Mouse (Mus musculus): ENCODE results near the gene Ccdc30. TPM values are rescaled to one million over a fixed set of nuclear protein-coding genes. Genes with fewer than 3 reads are reported as not detected.

The Ccdc30 gene
- polyA plus RNA-seq, 1 experiment = 206 TPM

DNA sequence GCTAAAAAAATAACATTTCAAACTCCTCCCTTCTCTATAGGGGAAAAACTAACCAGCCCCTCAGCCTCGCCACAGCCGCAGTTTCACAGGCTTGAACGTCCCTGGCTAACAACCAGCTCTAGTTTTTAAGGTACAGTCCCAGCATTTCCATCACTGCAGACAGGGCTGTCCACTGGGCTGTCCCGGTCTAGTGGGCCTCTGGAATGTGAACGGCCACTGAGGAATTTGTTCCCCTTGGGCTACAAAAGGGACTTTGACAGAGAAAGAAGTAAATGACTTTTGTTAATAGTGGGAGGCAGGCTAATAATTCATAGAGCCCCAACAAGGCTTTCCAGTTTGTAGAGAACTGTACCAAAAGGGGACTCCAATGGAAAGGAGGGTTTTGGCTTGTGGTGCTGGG, 109.9 kb downstream of the Ccdc30 start:
- Histone ChIP-seq H3K27me3 (ENCODE audit: control insufficient read depth, insufficient read depth, low read length) (no peaks in the 10 kb centered on the region), H3K4me1 (ENCODE audit: control insufficient read depth, insufficient read depth, low read length) (no peaks in the 10 kb centered on the region), H3K4me3 (ENCODE audit: control insufficient read depth, low read depth, low read length) (no peak overlapping the region), H3K27ac (ENCODE audit: control insufficient read depth, insufficient read depth, low read depth, low read length) (no peak overlapping the region), H3K36me3 (ENCODE audit: control insufficient read depth, insufficient read depth, low read length) (no peaks in the 10 kb centered on the region)
- TF ChIP-seq POLR2A (IDR thresholded peaks at IDR 0.05; ENCODE audit: control insufficient read depth, low read depth, low read length) = no peak
- no peak for TF ChIP-seq CTCF (IDR thresholded peaks at IDR 0.05; ENCODE audit: control insufficient read depth, insufficient read depth, insufficient replicate concordance, low read depth, low read length)

DNA sequence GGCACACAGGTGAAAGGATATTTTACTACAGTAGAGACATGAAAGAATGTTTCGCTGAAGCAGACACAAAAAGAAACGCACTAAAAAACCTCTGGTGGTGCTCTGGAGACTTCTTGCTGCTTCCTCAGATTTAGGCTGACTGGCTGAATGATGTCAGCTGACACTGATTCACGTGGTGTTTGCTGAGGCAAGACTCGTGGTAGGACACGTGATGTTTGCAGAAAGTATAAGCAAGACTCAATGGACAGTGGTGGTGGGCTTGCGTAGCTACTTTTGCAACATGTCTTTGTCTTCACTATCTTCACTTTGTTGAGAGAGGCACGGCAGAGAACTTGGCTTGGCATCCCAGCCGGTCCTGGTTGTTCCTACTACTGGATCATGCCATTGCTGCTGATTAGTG, 112.0 kb downstream of the Ccdc30 start:
- TF ChIP-seq POLR2A (IDR thresholded peaks at IDR 0.05; ENCODE audit: control insufficient read depth, low read depth, low read length) (no peak), CTCF (IDR thresholded peaks at IDR 0.05; ENCODE audit: control insufficient read depth, insufficient read depth, insufficient replicate concordance, low read depth, low read length) (no peak)
- Histone ChIP-seq H3K36me3 (ENCODE audit: control insufficient read depth, insufficient read depth, low read length) (no peaks in the 10 kb centered on the region), H3K4me1 (ENCODE audit: control insufficient read depth, insufficient read depth, low read length) (no peaks in the 10 kb centered on the region), H3K27me3 (ENCODE audit: control insufficient read depth, insufficient read depth, low read length) (no peaks in the 10 kb centered on the region), H3K4me3 (ENCODE audit: control insufficient read depth, low read depth, low read length) (no peak overlapping the region), H3K27ac (ENCODE audit: control insufficient read depth, insufficient read depth, low read depth, low read length) (no peak overlapping the region)

- H3K36me3 ChIP-seq (ENCODE audit: control insufficient read depth, insufficient read depth, low read length) = no peaks in the 10 kb centered on the region
- no peaks in the 10 kb centered on the region for H3K27me3 ChIP-seq (ENCODE audit: control insufficient read depth, insufficient read depth, low read length)
- no peak overlapping the region for H3K27ac ChIP-seq (ENCODE audit: control insufficient read depth, insufficient read depth, low read depth, low read length)
- TF ChIP-seq POLR2A (IDR thresholded peaks at IDR 0.05; ENCODE audit: control insufficient read depth, low read depth, low read length) (no peak), CTCF (IDR thresholded peaks at IDR 0.05; ENCODE audit: control insufficient read depth, insufficient read depth, insufficient replicate concordance, low read depth, low read length) (no peak)
- no peak overlapping the region for H3K4me3 ChIP-seq (ENCODE audit: control insufficient read depth, low read depth, low read length)
- H3K4me1 ChIP-seq (ENCODE audit: control insufficient read depth, insufficient read depth, low read length) = no peaks in the 10 kb centered on the region
These were observed 113.5 kb downstream of the Ccdc30 start for GRCm38 (mm10) chr4:119301777-119302176.

DNA sequence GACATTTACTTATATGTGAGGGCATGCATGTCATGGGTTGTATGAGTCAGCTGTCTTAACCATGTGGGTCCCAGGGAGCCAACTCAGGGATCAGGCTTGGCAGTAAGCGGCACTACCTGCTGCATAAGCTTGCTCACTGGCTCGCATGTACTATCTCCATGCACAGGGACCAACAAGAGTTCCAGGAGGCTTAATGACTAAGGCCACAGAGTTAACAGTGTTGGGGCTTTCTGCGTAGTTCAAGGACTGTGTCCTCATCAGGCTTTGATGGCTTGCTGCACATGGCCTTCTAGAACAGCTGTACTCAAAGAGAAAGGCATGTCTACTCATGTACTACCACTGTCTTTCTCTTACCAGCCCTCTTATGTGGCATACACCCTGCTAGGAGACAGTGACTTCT, 114.6 kb downstream of the Ccdc30 start:
- Histone ChIP-seq H3K27ac (ENCODE audit: control insufficient read depth, insufficient read depth, low read depth, low read length) (no peak overlapping the region), H3K4me1 (ENCODE audit: control insufficient read depth, insufficient read depth, low read length) (peaks cover 3% of the 10 kb centered on the region), H3K4me3 (ENCODE audit: control insufficient read depth, low read depth, low read length) (no peak overlapping the region), H3K27me3 (ENCODE audit: control insufficient read depth, insufficient read depth, low read length) (no peaks in the 10 kb centered on the region), H3K36me3 (ENCODE audit: control insufficient read depth, insufficient read depth, low read length) (no peaks in the 10 kb centered on the region)
- TF ChIP-seq CTCF (IDR thresholded peaks at IDR 0.05; ENCODE audit: control insufficient read depth, insufficient read depth, insufficient replicate concordance, low read depth, low read length) (no peak), POLR2A (IDR thresholded peaks at IDR 0.05; ENCODE audit: control insufficient read depth, low read depth, low read length) (no peak)

DNA sequence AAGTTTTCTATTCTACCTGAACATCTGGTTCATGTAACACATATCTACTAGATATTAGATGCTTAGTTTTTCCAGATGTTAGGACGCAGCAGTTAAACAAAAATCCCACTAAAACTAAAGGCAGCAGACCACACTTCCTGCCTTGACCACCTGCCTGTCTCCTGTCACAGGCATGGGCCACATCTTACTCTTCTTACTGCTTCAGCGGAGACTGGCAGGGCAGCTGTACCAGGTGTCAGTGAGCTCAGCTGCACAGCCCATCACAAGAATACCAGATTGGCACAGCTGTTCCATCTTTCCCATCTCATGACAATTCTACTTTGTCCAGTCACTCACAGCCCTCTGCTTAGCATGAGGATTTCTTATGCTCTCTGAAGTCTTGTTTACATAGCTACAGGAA, 118.0 kb downstream of the Ccdc30 start:
- Histone ChIP-seq H3K27ac (ENCODE audit: control insufficient read depth, insufficient read depth, low read depth, low read length) (no peak overlapping the region), H3K4me3 (ENCODE audit: control insufficient read depth, low read depth, low read length) (no peak overlapping the region), H3K4me1 (ENCODE audit: control insufficient read depth, insufficient read depth, low read length) (peaks cover 11% of the 10 kb centered on the region), H3K36me3 (ENCODE audit: control insufficient read depth, insufficient read depth, low read length) (no peaks in the 10 kb centered on the region), H3K27me3 (ENCODE audit: control insufficient read depth, insufficient read depth, low read length) (no peaks in the 10 kb centered on the region)
- TF ChIP-seq POLR2A (IDR thresholded peaks at IDR 0.05; ENCODE audit: control insufficient read depth, low read depth, low read length) = no peak
- no peak for TF ChIP-seq CTCF (IDR thresholded peaks at IDR 0.05; ENCODE audit: control insufficient read depth, insufficient read depth, insufficient replicate concordance, low read depth, low read length)

- no peak for TF ChIP-seq POLR2A (IDR thresholded peaks at IDR 0.05; ENCODE audit: control insufficient read depth, low read depth, low read length)
- no peak for TF ChIP-seq CTCF (IDR thresholded peaks at IDR 0.05; ENCODE audit: control insufficient read depth, insufficient read depth, insufficient replicate concordance, low read depth, low read length)
- Histone ChIP-seq H3K27me3 (ENCODE audit: control insufficient read depth, insufficient read depth, low read length) (no peaks in the 10 kb centered on the region), H3K4me3 (ENCODE audit: control insufficient read depth, low read depth, low read length) (peak overlapping the region; percentile 95), H3K27ac (ENCODE audit: control insufficient read depth, insufficient read depth, low read depth, low read length) (peak overlapping the region; percentile 89; the same call in 1 of the 2 replicates), H3K36me3 (ENCODE audit: control insufficient read depth, insufficient read depth, low read length) (no peaks in the 10 kb centered on the region), H3K4me1 (ENCODE audit: control insufficient read depth, insufficient read depth, low read length) (peaks cover 12% of the 10 kb centered on the region)
These were observed 120.2 kb downstream of the Ccdc30 start for GRCm38 (mm10) chr4:119295134-119295453.

GRCm38 (mm10) chr4:119294415-119295133, 120.7 kb downstream of the Ccdc30 start, which contains the start of gene Ybx1:
Ybx1 (minus strand) TSS chr4:119294604.
- Histone ChIP-seq H3K36me3 (ENCODE audit: control insufficient read depth, insufficient read depth, low read length) (no peaks in the 10 kb centered on the region), H3K4me3 (ENCODE audit: control insufficient read depth, low read depth, low read length) (peak within 1 kb of the TSS; percentile 95), H3K27ac (ENCODE audit: control insufficient read depth, insufficient read depth, low read depth, low read length) (peak within 1 kb of the TSS; percentile 89), H3K27me3 (ENCODE audit: control insufficient read depth, insufficient read depth, low read length) (no peaks in the 10 kb centered on the region), H3K4me1 (ENCODE audit: control insufficient read depth, insufficient read depth, low read length) (peaks cover 12% of the 10 kb centered on the region)
- TF ChIP-seq CTCF (IDR thresholded peaks at IDR 0.05; ENCODE audit: control insufficient read depth, insufficient read depth, insufficient replicate concordance, low read depth, low read length) (no peak), POLR2A (IDR thresholded peaks at IDR 0.05; ENCODE audit: control insufficient read depth, low read depth, low read length) (peak; percentile 80)
